Mouse (Mus musculus): ENCODE results near the gene Ghr. TPM values are rescaled to one million over a fixed set of nuclear protein-coding genes. Genes with fewer than 3 reads are reported as not detected.

Gene Ghr
- polyA plus RNA-seq, 1 experiment from 2014 or later = 73.1 TPM

- ATAC-seq (ENCODE audit: insufficient number of reproducible peaks, insufficient read depth, low FRiP score, low read depth) = no peak
- Histone ChIP-seq H3K4me2 (ENCODE audit: low read length) (no peak overlapping the region), H3K4me1 (ENCODE audit: control insufficient read depth in 2 of 2, insufficient read depth in 2 of 2, low read length in 2 of 2) (peaks cover 3 to 7% of the 10 kb centered on the region in 2 experiments; a peak in 2 of 4 replicates), H3K36me3 (ENCODE audit: control insufficient read depth, insufficient read depth, low read length) (no peaks in the 10 kb centered on the region), H3K27ac (replicated peaks in 1 of 2; ENCODE audit: control insufficient read depth in 1 of 2, insufficient read depth in 1 of 2, low read depth in 2 of 2, low read length in 2 of 2) (no peak overlapping the region), H3K4me3 (ENCODE audit: control insufficient read depth in 1 of 2, insufficient read depth in 1 of 2, low read depth in 1 of 2, low read length in 2 of 2) (no peak overlapping the region), H3K27me3 (ENCODE audit: control insufficient read depth, insufficient read depth, low read length) (no peaks in the 10 kb centered on the region), H3K9me3 (ENCODE audit: control insufficient read depth, low read length) (no peaks in the 10 kb centered on the region), H3K9ac (ENCODE audit: low read length) (no peak overlapping the region)
Measured at GRCm38 (mm10) chr15:3399196-3399595, 184.1 kb downstream of the Ghr start.

GRCm38 (mm10) chr15:3397369-3398100 lies 185.8 kb downstream of the Ghr start:
- H3K36me3 ChIP-seq (ENCODE audit: control insufficient read depth, insufficient read depth, low read length) = no peaks in the 10 kb centered on the region
- H3K4me2 ChIP-seq (ENCODE audit: low read length) = no peak overlapping the region
- WGBS = 89% methylated on average over 3 of the region's 3 CpGs
- no peak overlapping the region for H3K9ac ChIP-seq (ENCODE audit: low read length)
- peaks cover 4% of the 10 kb centered on the region; the same call in 1 of the 2 replicates for H3K9me3 ChIP-seq (ENCODE audit: control insufficient read depth, low read length)
- no peaks in the 10 kb centered on the region for H3K27me3 ChIP-seq (ENCODE audit: control insufficient read depth, insufficient read depth, low read length)
- peaks cover 3 to 7% of the 10 kb centered on the region in 2 experiments; a peak in 2 of 4 replicates for H3K4me1 ChIP-seq (ENCODE audit: control insufficient read depth in 2 of 2, insufficient read depth in 2 of 2, low read length in 2 of 2)
- no peak overlapping the region for H3K27ac ChIP-seq (replicated peaks in 1 of 2; ENCODE audit: control insufficient read depth in 1 of 2, insufficient read depth in 1 of 2, low read depth in 2 of 2, low read length in 2 of 2)
- no peak for ATAC-seq (ENCODE audit: insufficient number of reproducible peaks, insufficient read depth, low FRiP score, low read depth)
- H3K4me3 ChIP-seq (ENCODE audit: control insufficient read depth in 1 of 2, insufficient read depth in 1 of 2, low read depth in 1 of 2, low read length in 2 of 2) = no peak overlapping the region

- H3K27me3 ChIP-seq (ENCODE audit: control insufficient read depth, insufficient read depth, low read length) = no peaks in the 10 kb centered on the region
- H3K4me1 ChIP-seq (ENCODE audit: control insufficient read depth in 2 of 2, insufficient read depth in 2 of 2, low read length in 2 of 2) = peaks cover 3 to 7% of the 10 kb centered on the region in 2 experiments; a peak in 2 of 4 replicates
- no peak for ATAC-seq (ENCODE audit: insufficient number of reproducible peaks, insufficient read depth, low FRiP score, low read depth)
- H3K4me3 ChIP-seq (ENCODE audit: control insufficient read depth in 1 of 2, insufficient read depth in 1 of 2, low read depth in 1 of 2, low read length in 2 of 2) = no peak overlapping the region
- H3K9me3 ChIP-seq (ENCODE audit: control insufficient read depth, low read length) = peaks cover 4% of the 10 kb centered on the region; the same call in 1 of the 2 replicates
- whole genome bisulfite sequencing = 69% methylated on average over 2 of the region's 2 CpGs
- H3K9ac ChIP-seq (ENCODE audit: low read length) = no peak overlapping the region
- H3K27ac ChIP-seq (replicated peaks in 1 of 2; ENCODE audit: control insufficient read depth in 1 of 2, insufficient read depth in 1 of 2, low read depth in 2 of 2, low read length in 2 of 2) = no peak overlapping the region
- no peak overlapping the region for H3K4me2 ChIP-seq (ENCODE audit: low read length)
- H3K36me3 ChIP-seq (ENCODE audit: control insufficient read depth, insufficient read depth, low read length) = no peaks in the 10 kb centered on the region
Measured at GRCm38 (mm10) chr15:3396149-3396548, 187.1 kb downstream of the Ghr start.

- H3K4me1 ChIP-seq (ENCODE audit: control insufficient read depth in 2 of 2, insufficient read depth in 2 of 2, low read length in 2 of 2) = peaks cover 0 to 3% of the 10 kb centered on the region in 2 experiments; a peak in 1 of 4 replicates
- WGBS = 80% methylated on average over 3 of the region's 3 CpGs
- no peaks in the 10 kb centered on the region for H3K36me3 ChIP-seq (ENCODE audit: control insufficient read depth, insufficient read depth, low read length)
- no peak overlapping the region for H3K4me3 ChIP-seq (ENCODE audit: control insufficient read depth in 1 of 2, insufficient read depth in 1 of 2, low read depth in 1 of 2, low read length in 2 of 2)
- H3K27ac ChIP-seq (replicated peaks in 1 of 2; ENCODE audit: control insufficient read depth in 1 of 2, insufficient read depth in 1 of 2, low read depth in 2 of 2, low read length in 2 of 2) = no peak overlapping the region
- ATAC-seq (ENCODE audit: insufficient number of reproducible peaks, insufficient read depth, low FRiP score, low read depth) = no peak
- no peaks in the 10 kb centered on the region for H3K27me3 ChIP-seq (ENCODE audit: control insufficient read depth, insufficient read depth, low read length)
- H3K9me3 ChIP-seq (ENCODE audit: control insufficient read depth, low read length) = peaks cover 4% of the 10 kb centered on the region; the same call in 1 of the 2 replicates
- no peak overlapping the region for H3K4me2 ChIP-seq (ENCODE audit: low read length)
- H3K9ac ChIP-seq (ENCODE audit: low read length) = no peak overlapping the region
Measured at GRCm38 (mm10) chr15:3395700-3396099, 187.6 kb downstream of the Ghr start.

GRCm38 (mm10) chr15:3390722-3391121 lies 192.6 kb downstream of the Ghr start:
- Histone ChIP-seq H3K27me3 (ENCODE audit: control insufficient read depth, insufficient read depth, low read length) (no peaks in the 10 kb centered on the region), H3K9ac (ENCODE audit: low read length) (no peak overlapping the region), H3K9me3 (ENCODE audit: control insufficient read depth, low read length) (peaks cover 4% of the 10 kb centered on the region; the same call in 1 of the 2 replicates), H3K4me3 (ENCODE audit: control insufficient read depth in 1 of 2, insufficient read depth in 1 of 2, low read depth in 1 of 2, low read length in 2 of 2) (no peak overlapping the region), H3K27ac (replicated peaks in 1 of 2; ENCODE audit: control insufficient read depth in 1 of 2, insufficient read depth in 1 of 2, low read depth in 2 of 2, low read length in 2 of 2) (no peak overlapping the region), H3K36me3 (ENCODE audit: control insufficient read depth, insufficient read depth, low read length) (no peaks in the 10 kb centered on the region), H3K4me1 (ENCODE audit: control insufficient read depth in 2 of 2, insufficient read depth in 2 of 2, low read length in 2 of 2) (no peaks in the 10 kb centered on the region), H3K4me2 (ENCODE audit: low read length) (no peak overlapping the region)
- no peak for ATAC-seq (ENCODE audit: insufficient number of reproducible peaks, insufficient read depth, low FRiP score, low read depth)

- Histone ChIP-seq H3K36me3 (ENCODE audit: control insufficient read depth, insufficient read depth, low read length) (no peaks in the 10 kb centered on the region), H3K9ac (ENCODE audit: low read length) (no peak overlapping the region), H3K4me3 (ENCODE audit: control insufficient read depth in 1 of 2, insufficient read depth in 1 of 2, low read depth in 1 of 2, low read length in 2 of 2) (no peak overlapping the region), H3K27ac (replicated peaks in 1 of 2; ENCODE audit: control insufficient read depth in 1 of 2, insufficient read depth in 1 of 2, low read depth in 2 of 2, low read length in 2 of 2) (peak overlapping the region in 1 of 2 experiments; percentile 53; a peak in 1 of 4 replicates), H3K27me3 (ENCODE audit: control insufficient read depth, insufficient read depth, low read length) (no peaks in the 10 kb centered on the region), H3K9me3 (ENCODE audit: control insufficient read depth, low read length) (peaks cover 4% of the 10 kb centered on the region; the same call in 1 of the 2 replicates), H3K4me1 (ENCODE audit: control insufficient read depth in 2 of 2, insufficient read depth in 2 of 2, low read length in 2 of 2) (no peaks in the 10 kb centered on the region), H3K4me2 (ENCODE audit: low read length) (no peak overlapping the region)
- ATAC-seq (ENCODE audit: insufficient number of reproducible peaks, insufficient read depth, low FRiP score, low read depth) = no peak
Measured at GRCm38 (mm10) chr15:3389011-3389410, 194.3 kb downstream of the Ghr start.

GRCm38 (mm10) chr15:3388485-3388884 lies 194.8 kb downstream of the Ghr start:
- Histone ChIP-seq H3K27ac (replicated peaks in 1 of 2; ENCODE audit: control insufficient read depth in 1 of 2, insufficient read depth in 1 of 2, low read depth in 2 of 2, low read length in 2 of 2) (no peak overlapping the region; a peak in 1 of 4 replicates), H3K4me3 (ENCODE audit: control insufficient read depth in 1 of 2, insufficient read depth in 1 of 2, low read depth in 1 of 2, low read length in 2 of 2) (no peak overlapping the region), H3K9ac (ENCODE audit: low read length) (no peak overlapping the region), H3K36me3 (ENCODE audit: control insufficient read depth, insufficient read depth, low read length) (no peaks in the 10 kb centered on the region), H3K4me1 (ENCODE audit: control insufficient read depth in 2 of 2, insufficient read depth in 2 of 2, low read length in 2 of 2) (no peaks in the 10 kb centered on the region), H3K4me2 (ENCODE audit: low read length) (no peak overlapping the region), H3K9me3 (ENCODE audit: control insufficient read depth, low read length) (peaks cover 3% of the 10 kb centered on the region; the same call in 1 of the 2 replicates), H3K27me3 (ENCODE audit: control insufficient read depth, insufficient read depth, low read length) (no peaks in the 10 kb centered on the region)
- 60% methylated on average over 2 of the region's 2 CpGs for WGBS
- no peak for ATAC-seq (ENCODE audit: insufficient number of reproducible peaks, insufficient read depth, low FRiP score, low read depth)

- Histone ChIP-seq H3K9ac (ENCODE audit: low read length) (no peak overlapping the region), H3K4me2 (ENCODE audit: low read length) (no peak overlapping the region), H3K4me1 (ENCODE audit: control insufficient read depth in 2 of 2, insufficient read depth in 2 of 2, low read length in 2 of 2) (no peaks in the 10 kb centered on the region), H3K9me3 (ENCODE audit: control insufficient read depth, low read length) (no peaks in the 10 kb centered on the region), H3K27ac (replicated peaks in 1 of 2; ENCODE audit: control insufficient read depth in 1 of 2, insufficient read depth in 1 of 2, low read depth in 2 of 2, low read length in 2 of 2) (no peak overlapping the region), H3K4me3 (ENCODE audit: control insufficient read depth in 1 of 2, insufficient read depth in 1 of 2, low read depth in 1 of 2, low read length in 2 of 2) (no peak overlapping the region), H3K36me3 (ENCODE audit: control insufficient read depth, insufficient read depth, low read length) (no peaks in the 10 kb centered on the region), H3K27me3 (ENCODE audit: control insufficient read depth, insufficient read depth, low read length) (no peaks in the 10 kb centered on the region)
- WGBS = 56% methylated on average over 2 of the region's 2 CpGs
- ATAC-seq (ENCODE audit: insufficient number of reproducible peaks, insufficient read depth, low FRiP score, low read depth) = no peak
Measured at GRCm38 (mm10) chr15:3383788-3384187, 199.5 kb downstream of the Ghr start.

Measured in heart, embryonic 14.5 days (tissue).